Mouse (Mus musculus) midbrain, embryonic 16.5 days (tissue): ENCODE data around the gene Gm45261. TPM values are rescaled to one million over a fixed set of nuclear protein-coding genes. Genes with fewer than 3 reads are reported as not detected.

Experiments used
- ATAC-seq: fragments of 200-750 bp; cut with Nextera tagmentation; 2 replicates; pipeline ENCODE4 v1.8.0; 2017; ENCODE audit warnings: moderate TSS enrichment
- H3K27ac ChIP-seq: fragments of 300-500 bp; sonication (generic); 2 replicates; pipeline ENCODE4 v1.5.1; 2014; ENCODE audit warnings: mild to moderate bottlenecking, low read length, mixed read lengths
- H3K27me3 ChIP-seq: fragments of 300-500 bp; sonication (generic); 2 replicates; pipeline ENCODE4 v1.6.1; 2014; ENCODE audit warnings: low read depth, low read length, mixed read lengths; ENCODE audit not compliant: control insufficient read depth, insufficient read depth
- H3K36me3 ChIP-seq: fragments of 300-500 bp; sonication (generic); 2 replicates; pipeline ENCODE4 v1.6.1; 2014; ENCODE audit warnings: mild to moderate bottlenecking, low read length, moderate library complexity, mixed read lengths; ENCODE audit not compliant: control insufficient read depth, insufficient read depth
- H3K4me1 ChIP-seq: fragments of 300-500 bp; sonication (generic); 2 replicates; pipeline ENCODE4 v1.6.1; 2014; ENCODE audit warnings: mild to moderate bottlenecking, low read length, mixed read lengths; ENCODE audit not compliant: control insufficient read depth, insufficient read depth
- H3K4me2 ChIP-seq: fragments of 300-500 bp; sonication (generic); 2 replicates; pipeline ENCODE4 v1.6.1; 2014; ENCODE audit warnings: mild to moderate bottlenecking, low read length, mixed read lengths
- H3K4me3 ChIP-seq: fragments of 300-500 bp; sonication (generic); 2 replicates; pipeline ENCODE4 v1.5.1; 2014; ENCODE audit warnings: low read depth, mild to moderate bottlenecking, low read length, moderate library complexity, mixed read lengths
- H3K9ac ChIP-seq: fragments of 300-500 bp; sonication (generic); 2 replicates; pipeline ENCODE4 v1.6.1; 2014; ENCODE audit warnings: low read depth, low read length, mixed read lengths
- H3K9me3 ChIP-seq: fragments of 300-500 bp; sonication (generic); replicated peaks from 2 replicates; pipeline ENCODE4 v1.6.1; 2014; ENCODE audit warnings: mild to moderate bottlenecking, low read length, mixed read lengths; ENCODE audit not compliant: control insufficient read depth, poor library complexity, severe bottlenecking
- WGBS: fragments of 180-500 bp; shearing (Covaris S2); extraction: QIAGEN DNeasy Blood & Tissue Kit; methylation state at CpG from one replicate; pipeline ENCODE4 v1.1.7; 2014; 5-methylcytosine and 5-hydroxymethylcytosine counted together
- polyA plus RNA-seq: library from polyadenylated mRNA; unstranded; fragments of >200 nt; fragmentation: Nextera tagmentation; extraction: Ambion mirVana; gene quantifications from 2 replicates; pipeline ENCODE4 v1.2.1, GENCODE M21; 2015

Gm45261 gene
- polyA plus RNA-seq, 1 experiment from 2014 or later: not detected

GRCm38 (mm10) chr1:80401961-80402360, 59.3 kb downstream of the Gm45261 start:
- no peaks in the 10 kb centered on the region for H3K36me3 ChIP-seq
- 95% methylated on average over 1 of the region's 1 CpGs for WGBS
- no peaks in the 10 kb centered on the region for H3K27me3 ChIP-seq
- no peak for ATAC-seq
- no peaks in the 10 kb centered on the region for H3K9me3 ChIP-seq
- H3K4me2 ChIP-seq: no peak overlapping the region
- H3K4me3 ChIP-seq: no peak overlapping the region
- no peak overlapping the region for H3K27ac ChIP-seq
- no peak overlapping the region for H3K9ac ChIP-seq
- H3K4me1 ChIP-seq: no peaks in the 10 kb centered on the region

Other genes with a start within 250 kb of the Gm45261 start
- gene Fam124b, start 243.0 kb downstream of the Gm45261 start, polyA plus RNA-seq: 0.58 and 0.63 TPM in 2 replicates
- 21.6 and 25.9 TPM in 2 replicates for gene Cul3, start 121.0 kb downstream of the Gm45261 start, polyA plus RNA-seq